Mouse (Mus musculus): Measurements from ENCODE around the gene Carmil1. TPM values are rescaled to one million over a fixed set of nuclear protein-coding genes. Genes with fewer than 3 reads are reported as not detected.

The Carmil1 gene
- polyA plus RNA-seq, 1 experiment from 2014 or later, result 10.7 TPM

DNA sequence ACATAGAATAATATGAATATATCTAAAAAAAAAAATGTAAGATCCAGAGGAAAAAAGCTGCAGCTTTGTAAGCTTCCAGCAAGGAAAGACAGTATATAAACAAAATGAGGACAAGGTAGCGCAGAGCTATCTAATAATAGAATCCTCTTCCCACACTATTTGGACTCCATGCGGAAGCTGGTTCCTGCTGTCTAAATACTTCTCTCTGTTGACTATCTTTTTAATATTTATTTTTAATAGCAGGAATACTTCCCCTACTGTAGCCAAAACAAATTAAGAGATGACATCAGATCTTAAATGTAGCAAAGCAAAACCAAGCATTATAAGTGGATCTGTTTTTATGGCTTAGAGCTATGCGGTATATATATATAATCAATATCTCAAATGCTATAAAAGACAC, 27.0 kb downstream of the Carmil1 start:
- Histone ChIP-seq H3K9me3 (replicated peaks) (no peaks in the 10 kb centered on the region), H3K9ac (no peak overlapping the region), H3K4me2 (no peak overlapping the region), H3K4me1 (peaks cover 6% of the 10 kb centered on the region; the same call in 1 of the 2 replicates), H3K4me3 (no peak overlapping the region), H3K27me3 (replicated peaks) (no peaks in the 10 kb centered on the region), H3K27ac (no peak overlapping the region), H3K36me3 (no peaks in the 10 kb centered on the region)
- ATAC-seq, result no peak
- 85% methylated on average over 3 of the region's 3 CpGs for WGBS (ENCODE audit: insufficient replicate concordance)

DNA sequence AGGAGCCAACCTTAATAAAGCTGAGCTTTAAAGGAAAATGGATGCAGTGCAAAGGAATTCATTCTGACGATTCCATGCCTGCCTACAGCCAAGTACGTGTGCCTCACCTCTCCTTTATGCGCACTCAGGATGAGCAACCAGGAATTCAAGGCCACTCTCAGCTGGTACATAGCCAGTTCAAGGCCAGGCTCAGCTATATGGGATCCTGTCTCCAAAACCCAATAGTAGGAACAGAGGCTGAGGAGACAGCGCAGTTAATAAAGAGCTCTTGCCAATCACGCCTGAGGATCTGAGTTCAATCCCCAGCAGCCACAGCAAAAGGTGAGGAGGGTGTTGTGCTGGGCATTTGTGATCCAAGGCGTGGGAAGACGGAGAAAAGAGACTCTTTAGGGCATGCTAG, 29.4 kb downstream of the Carmil1 start:
- Histone ChIP-seq H3K9me3 (replicated peaks) (no peaks in the 10 kb centered on the region), H3K9ac (no peak overlapping the region), H3K36me3 (no peaks in the 10 kb centered on the region), H3K4me2 (no peak overlapping the region), H3K4me1 (peaks cover 6% of the 10 kb centered on the region; the same call in 1 of the 2 replicates), H3K27me3 (replicated peaks) (no peaks in the 10 kb centered on the region), H3K4me3 (no peak overlapping the region), H3K27ac (no peak overlapping the region)
- ATAC-seq, result no peak
- WGBS (ENCODE audit: insufficient replicate concordance), result 77% methylated on average over 7 of the region's 7 CpGs

DNA sequence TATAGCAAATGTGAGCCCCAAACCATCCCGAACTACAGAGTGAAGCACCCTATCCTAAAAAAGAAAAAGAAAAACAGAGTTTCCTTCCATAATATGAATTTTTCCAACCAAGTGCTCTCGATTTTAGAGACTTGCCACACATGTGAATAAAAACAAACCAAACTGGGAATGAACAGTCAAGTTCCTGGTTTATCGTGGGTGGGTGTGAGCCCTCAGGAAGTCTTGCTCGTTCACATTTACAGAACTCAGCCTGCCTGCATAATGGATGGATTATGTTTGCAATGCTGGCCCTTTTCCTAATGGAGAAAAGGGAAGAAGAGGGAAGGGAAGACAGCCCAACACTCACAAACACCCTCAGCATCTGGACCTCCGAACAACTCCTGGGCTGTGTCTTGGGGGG, 32.7 kb downstream of the Carmil1 start:
- no peaks in the 10 kb centered on the region for H3K27me3 ChIP-seq (replicated peaks)
- peaks cover 19% of the 10 kb centered on the region for H3K4me1 ChIP-seq
- H3K36me3 ChIP-seq, result no peaks in the 10 kb centered on the region
- H3K4me2 ChIP-seq, result no peak overlapping the region
- H3K4me3 ChIP-seq, result no peak overlapping the region
- no peak for ATAC-seq
- H3K9ac ChIP-seq, result no peak overlapping the region
- 55% methylated on average over 5 of the region's 5 CpGs for WGBS (ENCODE audit: insufficient replicate concordance)
- H3K27ac ChIP-seq, result no peak overlapping the region
- no peaks in the 10 kb centered on the region for H3K9me3 ChIP-seq (replicated peaks)

DNA sequence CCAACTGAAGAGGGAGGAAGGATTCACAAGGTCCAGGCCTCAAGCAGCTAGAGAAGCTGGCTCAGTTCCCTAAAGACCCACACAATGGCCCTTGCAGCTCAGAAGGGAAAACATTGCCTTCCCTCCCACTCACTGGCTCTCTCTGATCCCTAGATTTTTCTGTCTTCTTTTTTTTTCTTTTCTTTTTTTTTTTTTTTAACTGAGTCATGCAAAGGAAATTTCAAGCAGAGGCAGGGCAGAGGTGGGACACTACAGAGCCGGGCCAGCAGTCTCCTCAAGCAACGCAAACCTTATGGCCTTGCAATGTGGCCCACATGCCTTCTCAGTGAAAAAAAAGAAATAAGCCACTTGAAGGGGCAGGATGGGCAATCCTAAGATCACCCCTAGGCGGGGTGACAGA, 33.2 kb downstream of the Carmil1 start:
- H3K27ac ChIP-seq, result no peak overlapping the region
- WGBS (ENCODE audit: insufficient replicate concordance), result 65% methylated on average over 3 of the region's 3 CpGs
- no peak for ATAC-seq

DNA sequence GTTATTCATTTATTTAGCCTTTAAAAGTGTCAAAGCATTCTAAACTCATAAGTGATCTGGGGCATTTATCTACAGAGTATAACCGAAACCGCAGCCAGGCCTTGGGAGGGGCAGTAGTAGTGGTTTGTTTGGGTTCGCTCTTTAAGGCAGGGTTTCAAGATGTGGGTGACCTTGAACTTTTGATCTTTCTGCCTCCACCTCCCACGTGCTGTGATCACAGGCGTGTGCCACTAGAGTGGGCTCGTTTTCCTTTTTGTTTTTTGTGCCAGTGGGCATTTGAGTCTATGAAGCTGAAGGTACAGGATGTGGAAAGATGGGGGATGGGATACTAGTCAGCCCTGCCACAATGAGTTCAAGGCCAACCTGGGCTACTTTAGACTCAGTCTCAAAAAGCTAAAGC, 34.3 kb downstream of the Carmil1 start:
- Histone ChIP-seq H3K36me3 (no peaks in the 10 kb centered on the region), H3K27me3 (replicated peaks) (no peaks in the 10 kb centered on the region), H3K4me3 (no peak overlapping the region), H3K9ac (no peak overlapping the region), H3K4me2 (no peak overlapping the region), H3K9me3 (replicated peaks) (no peaks in the 10 kb centered on the region), H3K4me1 (peaks cover 18% of the 10 kb centered on the region), H3K27ac (no peak overlapping the region)
- WGBS (ENCODE audit: insufficient replicate concordance), result 69% methylated on average over 6 of the region's 6 CpGs
- no peak for ATAC-seq

More for the DNA sequence above, 33.2 kb downstream of the Carmil1 start:
- Histone ChIP-seq H3K9ac (no peak overlapping the region), H3K4me2 (no peak overlapping the region), H3K27me3 (replicated peaks) (no peaks in the 10 kb centered on the region), H3K36me3 (no peaks in the 10 kb centered on the region), H3K4me3 (no peak overlapping the region), H3K9me3 (replicated peaks) (no peaks in the 10 kb centered on the region), H3K4me1 (peaks cover 20% of the 10 kb centered on the region)

DNA sequence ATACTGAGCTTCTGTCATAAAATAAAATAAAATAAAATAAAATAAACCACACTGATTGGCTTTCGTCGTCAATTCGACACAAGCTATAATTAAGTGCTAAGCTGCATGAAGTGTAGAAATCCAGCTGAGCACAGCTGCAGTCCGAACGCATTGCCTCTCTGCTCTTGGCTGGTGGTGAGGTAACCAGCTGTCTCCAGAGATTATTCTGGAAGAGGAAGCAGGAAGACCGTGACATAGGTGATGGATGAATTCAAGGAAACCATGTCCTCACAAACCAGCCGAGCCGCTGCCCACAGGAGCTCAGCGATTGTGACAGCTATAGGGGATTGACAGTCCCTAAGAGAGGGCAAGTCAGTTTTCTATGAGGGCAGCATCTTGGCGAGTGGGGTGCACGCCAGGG, 36.0 kb downstream of the Carmil1 start:
- Histone ChIP-seq H3K9me3 (replicated peaks) (no peaks in the 10 kb centered on the region), H3K27me3 (replicated peaks) (no peaks in the 10 kb centered on the region), H3K27ac (no peak overlapping the region), H3K9ac (no peak overlapping the region), H3K36me3 (no peaks in the 10 kb centered on the region), H3K4me2 (no peak overlapping the region), H3K4me3 (no peak overlapping the region), H3K4me1 (peaks cover 18% of the 10 kb centered on the region)
- WGBS (ENCODE audit: insufficient replicate concordance), result 59% methylated on average over 11 of the region's 11 CpGs
- no peak for ATAC-seq

DNA sequence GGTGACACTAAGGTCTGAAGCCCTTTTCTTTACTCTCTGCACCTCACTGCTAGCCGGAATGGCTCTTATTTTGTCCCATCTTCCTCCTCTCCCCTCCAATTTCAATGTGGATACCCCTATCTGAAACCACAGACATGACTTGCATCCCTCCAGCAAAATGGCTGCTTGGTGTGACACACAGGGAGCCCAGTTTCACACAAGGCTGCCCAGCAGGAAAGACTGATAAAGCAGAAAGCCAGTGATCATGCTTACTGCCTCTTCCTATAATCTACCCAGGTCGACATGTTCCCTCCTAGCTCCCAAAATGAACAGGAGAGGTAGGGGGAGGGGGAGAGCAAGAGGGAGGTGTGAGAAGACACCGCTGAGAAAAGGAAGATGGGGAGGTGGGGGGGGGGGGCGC, 36.6 kb downstream of the Carmil1 start:
- H3K36me3 ChIP-seq, result no peaks in the 10 kb centered on the region
- H3K9ac ChIP-seq, result no peak overlapping the region
- no peak overlapping the region for H3K27ac ChIP-seq
- WGBS (ENCODE audit: insufficient replicate concordance), result 41% methylated on average over 4 of the region's 4 CpGs
- peak; percentile 64 for ATAC-seq
- H3K27me3 ChIP-seq (replicated peaks), result no peaks in the 10 kb centered on the region
- no peak overlapping the region for H3K4me3 ChIP-seq
- peaks cover 18% of the 10 kb centered on the region for H3K4me1 ChIP-seq
- no peak overlapping the region for H3K4me2 ChIP-seq
- no peaks in the 10 kb centered on the region for H3K9me3 ChIP-seq (replicated peaks)

DNA sequence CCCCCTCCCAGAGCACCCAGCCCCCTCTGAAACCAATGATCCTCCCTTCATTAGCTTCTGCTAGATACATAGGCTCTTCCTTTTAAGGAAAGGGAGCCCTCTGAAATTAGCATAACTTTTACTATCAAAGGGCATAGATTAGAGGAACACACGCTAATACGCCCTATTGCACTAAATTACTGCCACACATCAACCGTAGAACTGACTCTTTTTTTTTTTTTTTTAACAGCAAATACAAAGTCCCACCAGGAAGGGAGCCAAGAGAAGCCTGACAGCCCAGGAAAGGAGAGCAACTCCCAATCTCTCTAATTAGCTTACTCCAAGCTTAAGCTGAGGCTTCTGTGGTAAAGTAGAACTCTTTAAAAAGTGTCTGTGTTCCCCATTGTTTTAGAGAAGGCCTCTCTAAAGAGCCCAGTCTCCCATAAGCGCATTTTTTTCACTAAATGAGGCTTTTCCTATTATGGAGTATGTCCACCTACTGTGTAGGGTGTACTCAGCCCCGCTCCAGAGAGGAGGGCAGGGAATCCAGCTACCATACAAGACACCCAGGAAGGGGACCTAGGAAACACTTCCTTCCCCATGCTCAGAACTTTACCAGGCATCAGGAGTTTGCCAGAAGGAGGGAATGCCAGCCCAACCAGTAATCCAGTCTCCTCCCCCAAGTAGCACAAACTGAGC, 38.0 kb downstream of the Carmil1 start:
- no peak overlapping the region for H3K27ac ChIP-seq
- no peaks in the 10 kb centered on the region for H3K27me3 ChIP-seq (replicated peaks)
- no peak overlapping the region for H3K9ac ChIP-seq
- H3K36me3 ChIP-seq, result no peaks in the 10 kb centered on the region
- WGBS (ENCODE audit: insufficient replicate concordance), result 65% methylated on average over 5 of the region's 5 CpGs
- H3K4me3 ChIP-seq, result no peak overlapping the region
- H3K4me1 ChIP-seq, result peaks cover 22% of the 10 kb centered on the region
- no peaks in the 10 kb centered on the region for H3K9me3 ChIP-seq (replicated peaks)
- ATAC-seq, result no peak
- no peak overlapping the region for H3K4me2 ChIP-seq

DNA sequence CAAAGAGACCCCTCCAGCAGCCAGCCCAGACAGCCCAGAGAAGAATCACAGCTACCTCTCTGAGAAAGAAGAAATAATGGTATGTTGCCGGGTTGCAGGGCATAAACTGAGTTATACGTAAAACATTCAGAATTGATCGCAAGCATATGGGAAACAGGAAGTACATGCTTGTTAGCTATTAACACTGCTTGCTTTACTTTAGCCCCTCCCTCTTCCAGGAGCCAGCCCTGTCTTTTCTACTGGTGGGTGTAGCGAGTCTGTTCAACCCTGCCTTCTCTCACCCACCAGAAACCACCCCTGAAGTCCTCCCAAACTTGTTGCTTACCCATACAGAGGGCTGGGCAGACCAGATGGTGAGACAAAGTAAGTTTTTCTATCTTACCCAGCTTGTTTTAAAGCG, 39.4 kb downstream of the Carmil1 start:
- Histone ChIP-seq H3K4me1 (peaks cover 22% of the 10 kb centered on the region), H3K4me3 (no peak overlapping the region), H3K27ac (no peak overlapping the region), H3K9me3 (replicated peaks) (no peaks in the 10 kb centered on the region), H3K36me3 (no peaks in the 10 kb centered on the region), H3K27me3 (replicated peaks) (no peaks in the 10 kb centered on the region), H3K9ac (no peak overlapping the region), H3K4me2 (no peak overlapping the region)
- 73% methylated on average over 5 of the region's 5 CpGs for WGBS (ENCODE audit: insufficient replicate concordance)
- no peak for ATAC-seq

DNA sequence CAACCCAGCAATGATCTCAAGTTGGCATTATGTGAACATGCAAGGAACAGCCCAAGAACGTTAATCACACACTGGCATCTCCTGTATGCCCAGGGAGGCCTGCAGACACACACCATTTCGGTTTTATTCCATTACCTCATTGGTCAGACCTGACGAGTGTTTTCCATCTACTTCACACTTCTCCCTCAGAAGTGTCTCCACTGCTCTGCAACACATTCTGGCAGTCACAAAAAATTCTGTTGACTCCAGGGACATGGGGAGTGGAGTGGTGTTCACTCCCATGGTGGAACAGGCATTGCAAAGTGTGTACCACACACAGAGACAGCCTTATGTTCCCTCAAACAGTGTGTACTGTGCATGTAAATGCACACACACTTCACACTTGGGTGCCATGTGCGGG, 40.2 kb downstream of the Carmil1 start:
- Histone ChIP-seq H3K9ac (no peak overlapping the region), H3K27me3 (replicated peaks) (no peaks in the 10 kb centered on the region), H3K36me3 (no peaks in the 10 kb centered on the region), H3K27ac (no peak overlapping the region), H3K4me1 (peaks cover 22% of the 10 kb centered on the region), H3K9me3 (replicated peaks) (no peaks in the 10 kb centered on the region), H3K4me3 (no peak overlapping the region), H3K4me2 (no peak overlapping the region)
- no peak for ATAC-seq
- WGBS (ENCODE audit: insufficient replicate concordance), result 59% methylated on average over 4 of the region's 4 CpGs

DNA sequence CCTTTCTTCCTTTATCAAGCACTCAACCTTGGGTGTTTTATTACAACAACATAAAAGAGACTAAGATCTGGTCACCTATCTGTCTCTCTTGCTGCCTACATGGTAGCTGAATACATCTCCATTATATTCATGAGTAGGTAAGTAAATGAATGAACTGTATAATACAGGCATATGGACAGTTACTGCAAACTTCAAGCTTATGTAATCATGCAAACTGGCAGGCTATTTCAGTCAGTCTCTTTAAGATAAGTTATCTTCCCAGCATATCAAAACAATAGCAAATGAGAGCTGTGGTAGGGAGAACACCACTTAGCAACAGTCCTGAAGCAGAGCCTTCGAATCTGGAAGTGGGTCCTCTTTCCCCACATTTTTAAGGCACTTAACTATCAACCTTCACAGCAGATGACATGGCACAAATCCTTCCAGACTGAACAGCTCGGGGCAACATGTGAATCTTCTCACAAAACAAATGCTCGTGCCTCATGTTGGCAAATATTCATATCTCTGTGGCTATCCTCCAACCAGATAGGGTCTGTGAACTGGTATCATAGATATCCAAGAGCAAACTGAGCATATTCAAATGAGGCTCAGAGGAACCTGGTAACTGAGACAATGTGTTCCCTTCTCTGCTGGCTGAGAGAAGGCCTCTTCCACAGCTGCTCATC, 42.0 kb downstream of the Carmil1 start:
- Histone ChIP-seq H3K9ac (no peak overlapping the region), H3K36me3 (no peaks in the 10 kb centered on the region), H3K4me2 (no peak overlapping the region), H3K27ac (no peak overlapping the region), H3K4me3 (no peak overlapping the region), H3K9me3 (replicated peaks) (no peaks in the 10 kb centered on the region), H3K4me1 (peaks cover 15% of the 10 kb centered on the region), H3K27me3 (replicated peaks) (no peaks in the 10 kb centered on the region)
- WGBS (ENCODE audit: insufficient replicate concordance), result 40% methylated on average over 3 of the region's 3 CpGs
- ATAC-seq, result no peak

DNA sequence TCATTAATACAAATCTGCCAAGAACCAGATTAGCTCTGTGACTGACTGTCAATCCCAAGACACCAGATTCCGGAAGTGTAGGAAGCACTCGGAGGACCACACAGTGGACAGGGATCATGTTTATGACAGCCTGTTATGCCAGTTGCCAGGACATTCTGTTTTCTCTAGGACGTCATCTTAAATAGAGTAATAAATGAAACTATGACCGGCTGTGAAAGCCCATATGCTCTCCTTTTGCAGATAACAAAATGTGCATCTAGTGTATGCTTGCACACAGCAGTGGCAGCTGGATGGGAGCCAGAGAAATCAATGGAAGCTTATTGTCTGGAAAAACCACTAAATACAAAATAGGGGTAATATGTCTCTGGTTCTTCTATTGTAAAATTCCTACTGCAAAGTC, 43.9 kb downstream of the Carmil1 start:
- Histone ChIP-seq H3K36me3 (no peaks in the 10 kb centered on the region), H3K27ac (no peak overlapping the region), H3K4me1 (0 out of 2 replicates have a peak, but pooled peaks cover 4% of the 10 kb centered on the region), H3K9me3 (replicated peaks) (no peaks in the 10 kb centered on the region), H3K9ac (no peak overlapping the region), H3K4me3 (no peak overlapping the region), H3K27me3 (replicated peaks) (no peaks in the 10 kb centered on the region; the same call in 1 of the 2 replicates), H3K4me2 (no peak overlapping the region)
- 71% methylated on average over 4 of the region's 4 CpGs for WGBS (ENCODE audit: insufficient replicate concordance)
- no peak for ATAC-seq
